Mouse (Mus musculus): ENCODE data around the gene Hdac10. TPM values are rescaled to one million over a fixed set of nuclear protein-coding genes. Genes with fewer than 3 reads are reported as not detected.

The Hdac10 gene
- polyA plus RNA-seq, 1 experiment: 38.8 TPM

GRCm38 (mm10) chr15:89075478-89076147, 52.9 kb downstream of the Hdac10 start:
- no peak for DNase-seq (ENCODE audit: low read depth)

- DNase-seq (ENCODE audit: low read depth): no peak
Observed at GRCm38 (mm10) chr15:89074613-89075477, 53.7 kb downstream of the Hdac10 start, which contains the start of gene Trabd. Gene Trabd (plus strand): TSS chr15:89075124.

GRCm38 (mm10) chr15:89073993-89074603, 54.4 kb downstream of the Hdac10 start:
- no peak for DNase-seq (ENCODE audit: low read depth)

Other genes with a start within 250 kb of the Hdac10 start
- gene Ttll8, start 174.3 kb downstream of the Hdac10 start, polyA plus RNA-seq (2012; rRNA removed): 0.45 and 0.82 TPM in 2 replicates
- gene Mlc1, start 149.7 kb downstream of the Hdac10 start, polyA plus RNA-seq (2012; rRNA removed): 0.26 and 0.70 TPM in 2 replicates
- gene Mov10l1, start 145.8 kb downstream of the Hdac10 start, polyA plus RNA-seq (2012; rRNA removed): 0.11 and 0.15 TPM in 2 replicates
- 2.7 and 4.4 TPM in 2 replicates for gene Panx2, start 69.0 kb downstream of the Hdac10 start, polyA plus RNA-seq (2012; rRNA removed)
- 76.4 and 82.8 TPM in 2 replicates for gene Trabd, start 53.6 kb downstream of the Hdac10 start, polyA plus RNA-seq (2012; rRNA removed)
- gene Selenoo, start 39.6 kb downstream of the Hdac10 start, polyA plus RNA-seq (2012; rRNA removed): 54.2 and 54.5 TPM in 2 replicates
- gene Tubgcp6, start 5.6 kb downstream of the Hdac10 start, polyA plus RNA-seq (2012; rRNA removed): 71.9 and 87.7 TPM in 2 replicates
- 25.2 and 25.3 TPM in 2 replicates for gene Mapk12, start 12.0 kb upstream of the Hdac10 start, polyA plus RNA-seq (2012; rRNA removed)
- 23.8 and 30.3 TPM in 2 replicates for gene Mapk11, start 20.9 kb upstream of the Hdac10 start, polyA plus RNA-seq (2012; rRNA removed)
- gene Plxnb2, start 52.1 kb upstream of the Hdac10 start, polyA plus RNA-seq (2012; rRNA removed): 98.9 and 119 TPM in 2 replicates
- 12.2 and 13.6 TPM in 2 replicates for gene Dennd6b, start 67.8 kb upstream of the Hdac10 start, polyA plus RNA-seq (2012; rRNA removed)
- 89.2 and 158 TPM in 2 replicates for gene Ppp6r2, start 82.9 kb upstream of the Hdac10 start, polyA plus RNA-seq (2012; rRNA removed)
- gene Sbf1, start 186.6 kb upstream of the Hdac10 start, polyA plus RNA-seq (2012; rRNA removed): 127 and 142 TPM in 2 replicates
- 0.26 and 0.63 TPM in 2 replicates for gene Adm2, start 194.0 kb upstream of the Hdac10 start, polyA plus RNA-seq (2012; rRNA removed)
- gene Miox, start 205.7 kb upstream of the Hdac10 start, polyA plus RNA-seq (2012; rRNA removed): 0.23 TPM in 1 of 2 replicates, not detected in the other
- gene Lmf2, start 227.0 kb upstream of the Hdac10 start, polyA plus RNA-seq (2012; rRNA removed): 42.6 and 49.3 TPM in 2 replicates
- 104 and 155 TPM in 2 replicates for gene Ncaph2, start 227.0 kb upstream of the Hdac10 start, polyA plus RNA-seq (2012; rRNA removed)
- gene Sco2, start 245.1 kb upstream of the Hdac10 start, polyA plus RNA-seq (2012; rRNA removed): 25.6 and 29.8 TPM in 2 replicates
- gene Tymp, start 248.3 kb upstream of the Hdac10 start, polyA plus RNA-seq (2012; rRNA removed): 2.3 and 3.1 TPM in 2 replicates